Mouse (Mus musculus): ENCODE measurements around the gene Igf1r.

DNA sequence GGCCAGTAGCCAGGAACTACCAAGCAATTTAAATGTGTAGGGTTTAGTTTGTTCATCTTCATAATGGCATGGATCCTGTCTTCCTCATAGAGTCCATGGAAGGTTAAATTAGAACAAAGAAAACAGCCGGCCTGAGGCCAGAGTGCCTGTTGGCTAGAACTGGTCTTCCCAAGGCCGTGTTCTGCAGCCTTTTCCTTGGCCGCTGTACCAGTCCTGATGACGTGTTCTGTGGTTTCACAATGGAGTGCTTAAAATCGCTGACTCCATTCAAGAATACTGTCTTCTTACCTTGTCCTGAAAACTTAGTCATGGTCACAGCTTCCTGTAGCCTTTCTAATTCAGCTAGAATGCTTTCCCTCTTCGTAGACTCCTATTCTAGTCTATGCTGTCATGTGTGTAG is 53.9 kb downstream of the Igf1r start:
- no peak for TF ChIP-seq POLR2A (IDR thresholded peaks at IDR 0.05; ENCODE audit: extremely low read depth, insufficient read depth, low read length)
- no peak for TF ChIP-seq CTCF (IDR thresholded peaks at IDR 0.05; ENCODE audit: extremely low read depth, insufficient read depth, low read length)

All from cortical plate, adult 2 months (tissue).